Mouse (Mus musculus) thymus, postnatal 36 days (tissue): ENCODE measurements around the gene Scd4.
"Not testable (repeated sequence)": the region's sequence is repeated elsewhere in the genome, so short reads cannot be mapped to it uniquely, and the experiment has no call there.

Source experiments
- DNase-seq, 2 experiments: peaks; one replicate each; pipeline ENCODE4 v3.0.0; 2022; ENCODE audit warnings: mixed read lengths in 2 of 2

Gene Scd4

GRCm38 (mm10) chr19:44318545-44318944 lies 14.3 kb upstream of the Scd4 start:
- no peak for DNase-seq

GRCm38 (mm10) chr19:44320316-44320715 lies 12.6 kb upstream of the Scd4 start:
- no peak for DNase-seq

GRCm38 (mm10) chr19:44321201-44321600 lies 11.7 kb upstream of the Scd4 start:
- DNase-seq, result no peak

GRCm38 (mm10) chr19:44321631-44322030 lies 11.3 kb upstream of the Scd4 start:
- DNase-seq, result no peak

GRCm38 (mm10) chr19:44329566-44329965 lies 3.3 kb upstream of the Scd4 start:
- DNase-seq, result no peak

- DNase-seq, result not testable (repeated sequence)
These were observed 1.8 kb upstream of the Scd4 start for GRCm38 (mm10) chr19:44331128-44331527.

- DNase-seq, result no peak
These were observed 981 bp upstream of the Scd4 start for GRCm38 (mm10) chr19:44331911-44332310.

- no peak for DNase-seq
These were observed 566 bp upstream of the Scd4 start for GRCm38 (mm10) chr19:44332326-44332725.

GRCm38 (mm10) chr19:44333991-44334390 lies 1.1 kb downstream of the Scd4 start:
- DNase-seq, result no peak

GRCm38 (mm10) chr19:44335876-44336662 lies 3.2 kb downstream of the Scd4 start:
- no peak for DNase-seq

- DNase-seq, result no peak
These were observed 16.8 kb downstream of the Scd4 start for GRCm38 (mm10) chr19:44349689-44350088.

GRCm38 (mm10) chr19:44351756-44352155 lies 18.9 kb downstream of the Scd4 start:
- no peak for DNase-seq

- no peak for DNase-seq
These were observed 25.8 kb downstream of the Scd4 start for GRCm38 (mm10) chr19:44358700-44359099.

- DNase-seq, result peak; percentile 61
These were observed 30.6 kb downstream of the Scd4 start for GRCm38 (mm10) chr19:44363529-44363928.

GRCm38 (mm10) chr19:44364029-44364428 lies 31.1 kb downstream of the Scd4 start:
- no peak for DNase-seq

GRCm38 (mm10) chr19:44365733-44366132 lies 32.8 kb downstream of the Scd4 start:
- DNase-seq, result no peak

- DNase-seq, result not testable (repeated sequence)
These were observed 34.2 kb downstream of the Scd4 start for GRCm38 (mm10) chr19:44367076-44367475.

GRCm38 (mm10) chr19:44369371-44369770 lies 36.5 kb downstream of the Scd4 start:
- DNase-seq, result no peak

- no peak for DNase-seq
These were observed 37.3 kb downstream of the Scd4 start for GRCm38 (mm10) chr19:44370231-44370630.

GRCm38 (mm10) chr19:44372969-44373368 lies 40.1 kb downstream of the Scd4 start:
- DNase-seq, result peak; percentile 73 to 76

GRCm38 (mm10) chr19:44376511-44376951 lies 43.6 kb downstream of the Scd4 start:
- no peak for DNase-seq

- peak; percentile 22 to 25 for DNase-seq
These were observed 44.9 kb downstream of the Scd4 start for GRCm38 (mm10) chr19:44377629-44378375.

- DNase-seq, result no peak
These were observed 46.2 kb downstream of the Scd4 start for GRCm38 (mm10) chr19:44379090-44379489.

GRCm38 (mm10) chr19:44380065-44380464 lies 47.2 kb downstream of the Scd4 start:
- DNase-seq, result no peak
